11 mouse cellular contexts compared by ENCODE assay signal in genomic region chr7:36694642-36695191, GRCm38 (mm10). TPM values are rescaled to one million over a fixed set of nuclear protein-coding genes. Genes with fewer than 3 reads are reported as not detected.
A peak's percentile ranks its signal among the peaks of the same experiment; 100 is the strongest.
DNase-seq lines count a peak whose midpoint lies in the region; ATAC-seq and TF ChIP-seq lines count a peak whose summit lies in the region.
"Had no signal": no experiment of that assay in that cellular context is flagged by ENCODE, and none has a peak within 500 bp of the region (broad histone marks: within the 10 kb centered on the region; RNA-seq: fewer than 3 reads in every experiment).

No protein-coding gene starts in this region.

- DNase-seq in left cerebral cortex, adult 2 months (ENCODE audit: extremely low spot score in 1 of 2, low spot score in 2 of 2) = no peak
- DNase-seq in left cerebral cortex, postnatal 36 days (ENCODE audit: low spot score in 2 of 2) = no peak
- no peak for DNase-seq in urinary bladder, adult 2 months (ENCODE audit: low spot score)
- DNase-seq in spleen, adult 12 weeks (ENCODE audit: low spot score) = no peak
- no peak for DNase-seq in Muller cell, postnatal 12 days (ENCODE audit: inconsistent ontology term)
- DNase-seq: cerebellum, adult 18-20 months; gastrocnemius, postnatal 14 days; layer of hippocampus, postnatal 36 days had no signal

- no peak overlapping the region for H3K9ac ChIP-seq in forebrain, embryonic 12.5 days
- H3K9ac ChIP-seq in intestine, embryonic 15.5 days = peak overlapping the region; percentile 86
- peak overlapping the region; percentile 90; the same call in 1 of the 2 replicates for H3K9ac ChIP-seq in neural tube, embryonic 12.5 days

- intact Hi-C loops in left cerebral cortex, adult 2 months (cut with DNase I) = loop anchor here (5.0 to 10.0 kb wide), 6 partner anchors 218 to 872 kb away; no protein-coding TSS in a partner anchor
- intact Hi-C loops in left cerebral cortex, postnatal 36 days (cut with DNase I) = loop anchor here (5.0 to 10.0 kb wide), 5 partner anchors 362 to 790 kb away; no protein-coding TSS in a partner anchor

- 8% methylated on average over 7 of the region's 7 CpGs for WGBS in forebrain, embryonic 12.5 days
- WGBS in intestine, embryonic 15.5 days = 23% methylated on average over 7 of the region's 7 CpGs
- 8% methylated on average over 7 of the region's 7 CpGs for WGBS in neural tube, embryonic 12.5 days

- peak overlapping the region; percentile 99 for H3K4me2 ChIP-seq in forebrain, embryonic 12.5 days
- peak overlapping the region; percentile 94 for H3K4me2 ChIP-seq in intestine, embryonic 15.5 days (replicated peaks)
- peak overlapping the region; percentile 97 for H3K4me2 ChIP-seq in neural tube, embryonic 12.5 days (replicated peaks)

- no peak for ATAC-seq in forebrain, embryonic 12.5 days (ENCODE audit: low FRiP score)
- no peak for ATAC-seq in intestine, embryonic 15.5 days
- no peak for ATAC-seq in neural tube, embryonic 12.5 days (ENCODE audit: low FRiP score, low read depth)

- no peaks in the 10 kb centered on the region for H3K36me3 ChIP-seq in forebrain, embryonic 12.5 days (replicated peaks)
- no peaks in the 10 kb centered on the region for H3K36me3 ChIP-seq in intestine, embryonic 15.5 days
- H3K36me3 ChIP-seq in neural tube, embryonic 12.5 days = no peaks in the 10 kb centered on the region

- no peaks in the 10 kb centered on the region for H3K9me3 ChIP-seq in forebrain, embryonic 12.5 days
- H3K9me3 ChIP-seq in intestine, embryonic 15.5 days = no peaks in the 10 kb centered on the region
- no peaks in the 10 kb centered on the region for H3K9me3 ChIP-seq in neural tube, embryonic 12.5 days

- H3K4me3 ChIP-seq in left cerebral cortex, adult 2 months = peak overlapping the region; percentile 96
- peak overlapping the region; percentile 74; the same call in 1 of the 2 replicates for H3K4me3 ChIP-seq in forebrain, embryonic 12.5 days (replicated peaks)
- H3K4me3 ChIP-seq in intestine, embryonic 15.5 days (replicated peaks) = peak overlapping the region; percentile 80
- peak overlapping the region; percentile 89; the same call in 1 of the 2 replicates for H3K4me3 ChIP-seq in neural tube, embryonic 12.5 days

- H3K27ac ChIP-seq in left cerebral cortex, adult 2 months = peak overlapping the region; percentile 95
- no peak overlapping the region for H3K27ac ChIP-seq in forebrain, embryonic 12.5 days
- no peak overlapping the region for H3K27ac ChIP-seq in intestine, embryonic 15.5 days
- H3K27ac ChIP-seq in neural tube, embryonic 12.5 days = no peak overlapping the region

- H3K4me1 ChIP-seq in forebrain, embryonic 12.5 days = peaks cover 43% of the 10 kb centered on the region
- H3K4me1 ChIP-seq in intestine, embryonic 15.5 days (replicated peaks) = peaks cover 29% of the 10 kb centered on the region
- peaks cover 27% of the 10 kb centered on the region for H3K4me1 ChIP-seq in neural tube, embryonic 12.5 days

- peaks cover 65% of the 10 kb centered on the region for H3K27me3 ChIP-seq in forebrain, embryonic 12.5 days
- H3K27me3 ChIP-seq in intestine, embryonic 15.5 days (replicated peaks) = peaks cover 22% of the 10 kb centered on the region
- H3K27me3 ChIP-seq in neural tube, embryonic 12.5 days (replicated peaks) = peaks cover 41% of the 10 kb centered on the region

- TF ChIP-seq CTCF in left cerebral cortex, adult 2 months (IDR thresholded peaks at IDR 0.05) = no peak

RNA-seq across cellular contexts. Expression of gene Tshz3, which starts 3.2 kb away (rescaled TPM):
- 10 to 100 TPM; 43.0 to 53.4 TPM for total RNA-seq in left cerebral cortex, adult 2 months (2021)
- 10 to 100 TPM; 43.0 to 54.7 TPM for total RNA-seq in left cerebral cortex, postnatal 36 days (2021)
- polyA plus RNA-seq in forebrain, embryonic 12.5 days (2016; fragmentation: Nextera tagmentation; extraction: Ambion mirVana) = 9.9 and 12.6 TPM in 2 replicates
- polyA plus RNA-seq in intestine, embryonic 15.5 days (2015; fragmentation: Nextera tagmentation; extraction: Ambion mirVana) = 10.2 and 11.2 TPM in 2 replicates
- polyA plus RNA-seq in neural tube, embryonic 12.5 days (2016; fragmentation: Nextera tagmentation; extraction: Ambion mirVana) = 26.2 and 29.8 TPM in 2 replicates
- 22.7 and 34.0 TPM in 2 replicates for polyA plus RNA-seq in urinary bladder, adult 2 months (2012; rRNA removed)
